Mouse (Mus musculus) urinary bladder, adult 2 months (tissue): ENCODE results near the gene Atxn10. TPM values are rescaled to one million over a fixed set of nuclear protein-coding genes. Genes with fewer than 3 reads are reported as not detected.
A peak's percentile ranks its signal among the peaks of the same experiment; 100 is the strongest.

Experiments used
- DNase-seq: peaks from one replicate; pipeline ENCODE4 v3.0.0; 2022; ENCODE audit warnings: low spot score
- polyA plus RNA-seq: library from polyadenylated mRNA; depleted of rRNA; stranded (reverse); fragments of >200 nt; gene quantifications from 2 replicates; pipeline ENCODE4 v1.2.3, GENCODE M21; 2012; rRNA removed

Atxn10 gene
- polyA plus RNA-seq, 1 experiment = 122 TPM

DNA sequence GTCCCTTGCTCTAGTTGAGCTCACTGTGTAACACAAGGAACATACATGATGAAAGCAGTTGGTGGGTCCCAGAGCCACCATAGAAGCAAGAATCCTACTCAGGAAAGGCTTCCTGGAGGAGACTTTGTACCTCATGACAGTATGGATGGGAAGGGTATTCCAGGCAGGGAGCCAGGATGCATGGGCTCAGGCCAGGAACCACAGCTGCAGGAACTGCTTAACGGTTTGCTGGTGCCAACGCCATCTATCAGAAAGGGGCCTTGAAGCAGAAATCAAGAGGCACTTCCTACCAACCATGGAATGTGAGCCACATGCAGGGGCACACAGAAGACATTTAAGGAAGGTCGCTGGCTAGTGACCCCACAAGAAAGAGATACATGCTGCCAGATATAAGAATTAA, 138.7 kb downstream of the Atxn10 start:
- no peak for DNase-seq

DNA sequence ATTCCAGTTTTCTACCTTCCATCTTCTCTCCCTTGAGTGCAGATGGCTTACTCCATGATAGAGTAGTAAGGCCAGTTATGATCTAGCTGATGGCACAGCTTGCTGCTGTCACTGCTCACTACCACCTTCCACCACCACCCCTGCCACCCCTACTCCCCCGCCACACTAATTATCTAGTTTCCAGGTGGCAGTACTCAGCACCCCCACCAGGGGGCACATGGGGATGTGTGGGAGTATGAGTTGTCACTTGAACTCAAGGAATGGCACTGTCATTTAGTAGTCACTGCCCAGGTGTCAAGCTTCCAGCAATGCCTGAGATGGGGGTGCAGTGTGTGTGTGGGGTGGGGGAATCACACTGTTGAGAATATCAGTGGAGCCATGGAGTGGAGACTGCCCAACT, 141.5 kb downstream of the Atxn10 start:
- peak; percentile 62 for DNase-seq

DNA sequence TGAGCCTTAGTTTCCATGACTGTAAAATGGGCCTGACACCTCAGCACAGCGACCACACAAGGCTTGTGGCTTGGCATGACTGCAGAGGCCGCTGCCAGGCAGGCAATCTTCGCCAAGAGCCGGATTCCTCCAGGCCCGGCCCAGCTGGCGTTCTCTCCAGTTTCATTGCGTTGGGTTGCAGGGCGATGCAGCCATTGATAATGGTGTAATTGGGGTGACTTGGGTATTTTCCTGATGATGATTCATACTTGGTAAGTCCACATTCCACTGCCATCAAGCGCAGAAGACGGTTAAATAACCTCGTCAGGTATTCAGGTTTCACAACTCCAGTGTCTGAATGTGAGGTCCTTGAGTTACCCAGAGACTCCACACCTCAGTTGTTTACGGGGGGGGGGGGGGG, 143.3 kb downstream of the Atxn10 start:
- peak; percentile 29 for DNase-seq

DNA sequence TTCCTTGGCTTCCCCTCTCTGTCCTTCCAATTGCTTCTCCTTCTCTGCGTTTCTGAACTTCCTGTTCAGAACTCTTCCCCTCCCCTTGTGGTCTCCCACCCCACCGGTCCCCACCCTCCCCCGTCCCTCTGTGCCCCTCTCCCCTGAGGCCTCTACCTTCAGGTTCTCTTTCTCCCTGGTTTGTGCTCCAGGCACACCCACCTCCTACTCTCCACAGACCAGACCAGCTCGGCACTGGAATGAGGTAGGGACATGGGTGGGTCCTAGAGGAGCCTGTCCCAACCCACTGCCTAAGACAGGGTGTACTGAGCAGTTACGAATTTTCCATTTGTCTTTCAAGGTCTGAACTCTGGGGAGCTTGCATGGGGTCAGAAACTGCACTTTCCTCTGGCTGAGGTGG, 143.9 kb downstream of the Atxn10 start:
- no peak for DNase-seq

DNA sequence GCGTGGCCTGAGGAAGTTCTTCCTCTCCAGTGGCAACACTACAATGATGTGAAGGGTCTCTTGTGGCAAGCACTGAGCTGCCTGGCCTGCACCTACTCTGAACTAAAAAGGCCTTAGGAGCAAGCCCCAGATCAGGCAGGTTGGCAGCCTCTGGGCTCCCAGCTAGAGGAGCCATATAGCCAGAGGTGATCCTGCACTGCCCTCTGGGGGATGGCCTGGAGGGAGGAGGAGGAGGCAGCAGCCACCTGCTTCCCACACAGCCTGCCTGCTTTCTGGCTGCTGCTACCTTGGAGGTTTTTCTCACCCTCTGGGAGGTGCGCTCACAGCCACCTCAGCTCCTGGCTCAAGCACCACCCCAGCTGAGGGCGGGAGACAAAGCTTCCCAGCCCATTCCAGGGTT, 144.6 kb downstream of the Atxn10 start:
- no peak for DNase-seq

DNA sequence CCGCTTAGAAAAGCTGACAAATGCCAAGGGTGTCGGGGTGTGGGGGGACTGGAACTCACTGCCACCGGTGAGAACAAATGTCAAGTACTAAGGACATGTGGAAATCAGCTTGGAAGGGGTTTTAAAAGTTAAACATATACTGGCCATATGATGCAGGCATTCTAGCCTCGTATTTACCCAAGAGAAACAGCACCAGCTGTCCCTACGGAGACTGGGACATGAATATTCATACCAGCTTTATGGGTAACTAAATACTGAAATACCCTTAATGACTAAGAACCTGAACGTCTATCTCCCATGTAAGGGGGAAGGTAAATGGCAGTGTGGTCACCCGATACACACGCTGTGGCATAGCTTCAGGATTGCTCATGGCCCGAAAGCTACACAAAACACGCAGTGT, 152.9 kb downstream of the Atxn10 start:
- no peak for DNase-seq

DNA sequence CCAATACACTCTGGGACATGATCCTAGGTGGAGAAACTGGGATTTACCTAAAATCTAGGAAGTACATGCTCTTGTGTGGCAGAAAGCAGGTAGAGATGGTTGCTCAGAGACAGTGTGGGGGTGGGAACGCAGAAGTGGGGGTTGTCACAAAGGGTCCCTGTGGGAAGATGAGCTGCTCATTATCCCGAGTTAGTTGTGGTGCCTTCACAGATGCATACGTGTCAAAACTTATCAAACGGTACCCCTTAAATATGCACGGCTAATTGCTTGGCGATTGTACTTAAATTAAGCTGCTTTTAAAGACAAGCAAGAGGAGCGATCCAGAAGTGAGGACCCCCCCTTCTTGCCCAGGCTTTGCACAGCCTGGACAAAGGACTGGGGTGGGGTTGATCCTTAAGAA, 153.7 kb downstream of the Atxn10 start:
- no peak for DNase-seq

DNA sequence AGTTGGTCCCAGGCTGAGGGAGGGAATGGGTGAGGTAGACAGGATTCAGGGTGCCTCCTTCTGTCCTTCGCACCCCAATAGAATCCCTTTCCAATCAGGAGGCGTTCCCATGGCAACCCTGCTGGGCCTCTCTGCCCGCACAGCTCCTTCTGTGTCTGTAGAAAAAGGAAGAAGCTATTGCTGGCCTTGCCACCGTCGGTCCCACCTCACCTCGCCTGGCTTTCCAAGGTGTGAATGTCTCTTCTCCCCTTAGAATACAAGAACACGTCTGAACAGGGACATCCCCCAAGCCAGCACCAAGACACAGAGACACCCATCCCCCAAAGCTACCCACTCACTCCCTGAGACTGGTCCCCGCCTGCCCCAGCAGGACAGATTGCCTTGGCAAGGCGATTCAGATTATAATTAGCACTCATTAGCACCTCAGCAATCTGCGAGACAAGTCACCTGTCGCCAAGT, 158.1 kb downstream of the Atxn10 start:
- no peak for DNase-seq

DNA sequence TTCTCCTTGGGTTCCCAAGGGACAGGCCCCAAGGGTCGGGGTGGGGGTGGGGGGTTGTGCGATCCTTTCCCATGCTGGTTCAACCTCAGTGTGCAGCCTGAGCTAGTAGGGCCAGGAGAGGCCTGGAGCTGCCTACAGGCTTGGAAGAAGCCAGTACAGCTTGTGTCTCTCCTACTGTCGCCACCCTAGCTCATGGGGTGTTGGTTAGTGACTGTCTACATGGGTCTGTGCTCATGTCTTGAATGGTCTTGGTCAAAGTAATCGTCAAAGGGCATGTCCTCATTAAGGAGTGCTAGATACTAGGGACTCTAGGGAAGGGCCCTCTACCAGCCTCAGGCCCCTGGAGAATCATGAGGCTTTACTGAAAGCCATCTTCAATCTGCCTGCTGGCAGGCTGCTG, 161.5 kb downstream of the Atxn10 start:
- no peak for DNase-seq

DNA sequence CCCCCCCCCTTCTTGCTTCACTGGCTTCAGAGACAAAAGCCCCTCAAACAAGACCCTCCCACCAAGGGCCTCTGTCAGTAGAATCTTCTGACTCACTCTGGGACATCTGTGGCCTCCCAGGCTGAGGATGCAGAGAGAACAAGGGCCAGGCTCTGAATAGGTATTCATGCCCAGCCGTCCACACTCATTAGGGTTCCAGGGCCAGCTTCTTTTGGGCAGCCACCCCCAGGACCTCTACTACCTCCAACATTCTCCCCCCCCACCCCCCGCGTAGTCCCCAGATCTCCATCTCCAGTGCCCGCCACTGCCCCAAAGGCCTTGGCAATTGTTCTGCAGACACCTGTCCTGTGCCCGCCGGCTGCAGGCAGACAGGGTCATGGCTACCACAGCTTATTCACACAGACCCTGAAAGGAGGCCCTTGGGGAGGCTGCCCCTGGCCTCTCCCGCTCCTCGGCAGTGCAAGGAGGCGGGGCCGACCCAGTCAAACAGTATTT, 162.0 kb downstream of the Atxn10 start:
- no peak for DNase-seq

DNA sequence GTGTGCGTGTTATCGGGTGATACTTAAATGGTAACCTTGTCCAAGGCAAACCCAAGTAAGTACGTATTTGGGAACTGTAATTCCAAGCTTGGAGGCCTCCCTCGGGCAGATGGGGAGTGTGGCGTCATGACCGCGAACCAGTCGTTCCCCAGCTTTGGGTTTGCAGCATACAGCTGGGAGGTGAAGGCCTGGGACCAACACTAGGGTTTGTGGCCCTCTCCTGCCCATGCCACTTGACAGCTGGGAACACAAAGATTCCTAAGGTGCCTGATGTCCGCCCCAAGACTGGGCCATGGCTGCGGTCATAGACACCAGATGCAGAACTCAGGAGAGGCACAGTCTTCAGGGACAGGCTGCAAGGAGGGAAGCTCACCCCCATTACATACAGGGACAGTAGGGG, 164.2 kb downstream of the Atxn10 start:
- DNase-seq = no peak

DNA sequence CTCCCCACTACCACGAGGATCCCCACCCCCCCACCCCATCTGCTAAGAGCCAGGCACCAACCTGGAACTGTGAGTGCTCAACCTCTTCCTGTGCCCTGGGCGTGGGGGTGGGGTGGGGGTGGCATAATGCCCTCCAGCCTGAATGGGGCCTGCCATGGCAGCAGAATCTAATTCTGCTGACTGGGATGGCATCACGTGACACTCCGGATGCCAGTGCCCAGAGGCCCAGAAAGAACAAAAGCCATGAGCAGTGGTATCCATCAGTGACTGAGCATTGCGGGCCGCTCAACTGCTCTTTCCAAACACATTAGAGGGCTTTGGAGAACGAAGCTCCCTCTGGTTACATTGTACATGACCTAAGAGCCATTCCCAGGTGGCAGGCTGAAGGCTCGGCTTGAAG, 167.1 kb downstream of the Atxn10 start, which contains the start of gene 7530416G11Rik:
Gene 7530416G11Rik, minus strand, starts transcription at position 101 of the 400 bp plus-strand sequence.
- no peak for DNase-seq

DNA sequence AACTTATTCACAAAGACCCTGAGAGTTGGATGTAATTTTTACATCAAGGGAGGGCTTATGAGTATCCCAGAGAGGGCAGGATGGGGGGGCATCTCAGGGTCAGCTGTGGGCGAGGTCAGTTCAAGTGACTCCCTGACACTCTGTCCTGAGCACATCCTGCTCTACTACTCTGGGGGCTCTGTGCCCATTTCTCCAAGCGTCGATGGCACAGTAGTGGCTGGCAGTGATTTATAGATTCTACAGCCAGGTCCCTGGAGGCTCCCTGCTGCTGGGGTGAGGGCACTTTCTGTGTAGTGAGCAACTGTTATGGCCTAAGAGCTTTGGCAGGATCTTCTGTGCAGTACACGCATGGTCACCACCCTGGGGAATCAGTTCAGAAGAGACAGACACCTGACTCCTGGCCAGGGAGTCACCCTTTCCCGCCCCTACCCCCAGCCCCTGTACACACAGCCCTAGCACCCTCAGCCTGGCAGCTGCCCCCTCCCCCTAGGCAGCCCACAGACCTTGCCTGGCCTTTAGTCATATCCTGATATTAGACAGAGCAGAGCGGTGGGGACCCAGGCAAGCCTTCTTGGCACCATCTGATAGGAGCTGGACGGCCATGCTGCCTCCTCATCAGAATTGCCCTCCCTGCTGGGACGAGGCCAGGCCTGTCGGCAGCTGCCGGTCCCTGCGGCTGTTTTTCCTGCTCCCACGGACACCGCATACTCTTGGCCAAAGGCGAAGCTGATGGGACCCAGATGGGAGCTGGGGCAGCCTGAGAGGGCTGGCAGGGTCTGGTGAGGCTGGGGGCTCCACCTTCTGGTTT, 169.3 kb downstream of the Atxn10 start:
- no peak for DNase-seq

DNA sequence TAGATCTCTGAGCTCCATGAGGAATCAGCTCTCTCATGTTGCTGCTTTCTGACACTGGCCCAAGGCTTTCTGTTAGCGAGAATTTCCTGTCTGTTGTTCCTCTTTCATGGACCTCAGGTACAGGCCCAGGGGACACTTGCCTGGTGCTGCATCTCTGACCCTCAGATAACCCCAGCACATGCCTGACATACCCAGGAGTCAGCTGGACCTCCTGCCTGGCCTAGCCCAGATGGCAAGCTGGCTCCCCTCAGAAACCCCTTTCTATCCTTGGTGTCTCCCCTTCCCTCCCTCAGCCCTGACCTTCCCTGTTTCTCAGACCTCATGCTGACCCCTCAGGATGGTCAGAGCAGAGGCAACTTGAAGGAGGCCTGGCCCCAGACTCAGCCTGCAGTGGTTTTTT, 170.6 kb downstream of the Atxn10 start:
- DNase-seq = no peak

DNA sequence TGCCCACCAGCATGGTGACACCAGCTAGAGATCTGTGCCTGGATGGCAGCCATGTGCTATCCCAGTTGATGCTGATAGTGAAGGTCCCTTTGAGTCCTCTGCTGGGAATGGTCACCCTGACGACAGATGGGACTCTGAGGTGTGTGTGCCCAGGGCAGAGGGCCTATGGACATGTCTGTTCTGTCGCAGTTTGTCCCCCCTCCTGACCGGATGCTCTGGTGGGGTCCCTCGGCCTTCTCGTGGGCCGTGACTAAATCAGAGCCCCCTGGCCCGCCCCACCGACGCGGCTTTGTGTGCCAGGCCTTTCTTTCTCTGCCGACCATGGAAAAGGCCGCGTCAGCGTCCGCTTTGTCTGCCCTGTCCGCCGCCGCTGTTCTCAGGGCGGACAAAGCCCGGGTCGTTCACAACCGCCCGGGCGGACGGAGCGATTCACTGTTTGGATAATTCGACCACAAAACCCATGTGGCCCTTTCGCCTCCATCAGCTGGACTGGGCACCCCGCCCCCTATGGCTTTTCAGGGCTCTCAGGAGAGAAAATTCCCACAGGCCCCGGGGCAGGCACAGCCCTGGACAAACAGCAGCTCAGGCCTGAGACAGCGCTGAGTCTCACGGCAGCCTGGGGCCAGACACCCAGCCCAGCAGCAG, 171.4 kb downstream of the Atxn10 start:
- no peak for DNase-seq

Other genes with a start within 250 kb of the Atxn10 start
- 0.21 and 0.22 TPM in 2 replicates for gene Smc1b, start 204.3 kb upstream of the Atxn10 start, polyA plus RNA-seq
- 0.63 and 0.83 TPM in 2 replicates for gene Ribc2, start 204.2 kb upstream of the Atxn10 start, polyA plus RNA-seq
- gene Fbln1, start 130.3 kb upstream of the Atxn10 start, polyA plus RNA-seq = 489 and 829 TPM in 2 replicates
- gene 7530416G11Rik, start 167.0 kb downstream of the Atxn10 start, polyA plus RNA-seq = not detected in 2 replicates
- 15.3 and 15.9 TPM in 2 replicates for gene Wnt7b, start 246.2 kb downstream of the Atxn10 start, polyA plus RNA-seq